Mouse (Mus musculus) forebrain, embryonic 14.5 days (tissue): ENCODE results near the gene Tarbp1. TPM values are rescaled to one million over a fixed set of nuclear protein-coding genes. Genes with fewer than 3 reads are reported as not detected.
"Not testable (repeated sequence)": the region's sequence is repeated elsewhere in the genome, so short reads cannot be mapped to it uniquely, and the experiment has no call there.

Source experiments
- ATAC-seq: fragments of 200-750 bp; cut with Nextera tagmentation; 2 replicates; pipeline ENCODE4 v1.8.0; 2017; ENCODE audit warnings: mild to moderate bottlenecking, moderate library complexity
- DNase-seq: peaks from one replicate; pipeline ENCODE4 v3.0.0-alpha.2; 2015; ENCODE audit warnings: low spot score
- H3K27ac ChIP-seq: fragments of 300-500 bp; sonication (generic); 2 replicates; pipeline ENCODE4 v1.5.1; 2014; ENCODE audit warnings: low read depth, mild to moderate bottlenecking, control low read depth, low read length, moderate library complexity
- H3K27me3 ChIP-seq: fragments of 300-500 bp; sonication (generic); replicated peaks from 2 replicates; pipeline ENCODE4 v1.6.1; 2014; ENCODE audit warnings: low read length, control low read depth, mixed read lengths; ENCODE audit not compliant: control insufficient read depth, insufficient read depth
- H3K36me3 ChIP-seq: fragments of 300-500 bp; sonication (generic); 2 replicates; pipeline ENCODE4 v1.6.1; 2014; ENCODE audit warnings: low read length, control low read depth; ENCODE audit not compliant: control insufficient read depth, insufficient read depth
- H3K4me1 ChIP-seq: fragments of 300-500 bp; sonication (generic); 2 replicates; pipeline ENCODE4 v1.6.1; 2014; ENCODE audit warnings: antibody characterized with exemption, low read length, control low read depth; ENCODE audit not compliant: control insufficient read depth, insufficient read depth
- H3K4me2 ChIP-seq: fragments of 300-500 bp; sonication (generic); 2 replicates; pipeline ENCODE4 v1.6.1; 2014; ENCODE audit warnings: mild to moderate bottlenecking, control low read depth, low read length
- H3K4me3 ChIP-seq: fragments of 300-500 bp; sonication (generic); 2 replicates; pipeline ENCODE4 v1.5.1; 2014; ENCODE audit warnings: low read depth, low read length, control low read depth
- H3K9ac ChIP-seq: fragments of 300-500 bp; sonication (generic); 2 replicates; pipeline ENCODE4 v1.6.1; 2014; ENCODE audit warnings: mild to moderate bottlenecking, low read length, control low read depth, moderate library complexity
- H3K9me3 ChIP-seq: fragments of 300-500 bp; sonication (generic); replicated peaks from 2 replicates; pipeline ENCODE4 v1.6.1; 2016; ENCODE audit warnings: low read length, control low read depth, mixed read lengths; ENCODE audit not compliant: control insufficient read depth
- whole genome bisulfite sequencing: fragments of 180-500 bp; shearing (Covaris S2); extraction: QIAGEN DNeasy Blood & Tissue Kit; methylation state at CpG from one replicate; pipeline ENCODE4 v1.1.7; 2014; 5-methylcytosine and 5-hydroxymethylcytosine counted together
- polyA plus RNA-seq: library from polyadenylated mRNA; unstranded; fragments of >200 nt; fragmentation: Nextera tagmentation; extraction: Ambion mirVana; gene quantifications from 2 replicates; pipeline ENCODE4 v1.2.1, GENCODE M21; 2014

Gene Tarbp1
- polyA plus RNA-seq, 1 experiment from 2014 or later, result 1.5 TPM

DNA sequence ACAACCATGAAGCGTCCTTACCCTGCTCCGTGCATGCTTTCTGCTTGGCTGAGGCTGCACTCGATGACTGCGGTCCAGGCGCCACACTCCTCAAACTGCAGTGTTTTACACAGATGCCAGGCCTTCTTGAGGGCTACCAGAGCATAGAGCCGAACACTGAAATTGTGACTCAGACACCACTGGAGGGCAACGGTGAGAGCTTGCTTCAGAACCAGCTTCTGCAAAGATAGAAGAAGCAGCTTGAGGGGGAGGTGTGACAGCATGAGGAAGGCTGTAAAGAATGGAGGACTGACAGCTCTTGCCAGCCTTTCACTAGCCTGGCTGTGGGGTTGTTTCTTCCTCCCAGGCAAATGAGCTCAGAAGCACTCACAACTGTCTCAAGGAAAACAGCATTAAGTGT is 41.0 kb downstream of the Tarbp1 start:
- ATAC-seq (no peak), DNase-seq (peak; percentile 40)
- Histone ChIP-seq H3K9ac (no peak overlapping the region), H3K36me3 (peaks cover 68% of the 10 kb centered on the region), H3K27ac (no peak overlapping the region), H3K27me3 (no peaks in the 10 kb centered on the region), H3K4me1 (no peaks in the 10 kb centered on the region), H3K4me3 (no peak overlapping the region), H3K4me2 (no peak overlapping the region), H3K9me3 (no peaks in the 10 kb centered on the region)
- 91% methylated on average over 7 of the region's 7 CpGs for WGBS

DNA sequence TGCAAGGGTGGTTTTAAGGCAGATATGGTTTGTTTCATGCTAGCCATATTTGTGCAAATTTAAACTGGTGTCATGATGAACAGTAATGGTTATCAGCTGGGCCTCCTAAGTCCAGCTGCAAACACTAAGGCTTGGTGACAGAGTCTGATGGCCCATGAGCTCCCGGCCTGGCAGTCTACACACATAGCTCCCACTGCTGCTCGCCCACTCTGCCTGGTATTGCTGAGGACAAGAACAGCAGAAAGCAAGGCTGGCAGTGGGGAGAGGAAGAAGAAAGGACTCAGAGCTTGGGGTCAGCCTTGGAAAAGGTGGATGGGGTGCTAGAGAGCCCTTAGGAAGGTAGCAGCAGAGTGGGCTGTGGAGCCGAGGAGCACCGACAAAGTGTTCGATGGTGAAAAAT is 45.2 kb downstream of the Tarbp1 start:
- Histone ChIP-seq H3K9me3 (no peaks in the 10 kb centered on the region), H3K4me2 (no peak overlapping the region), H3K27ac (no peak overlapping the region), H3K27me3 (no peaks in the 10 kb centered on the region), H3K9ac (no peak overlapping the region), H3K4me1 (no peaks in the 10 kb centered on the region), H3K36me3 (peaks cover 79% of the 10 kb centered on the region), H3K4me3 (no peak overlapping the region)
- DNase-seq (no peak), ATAC-seq (no peak)
- WGBS, result 93% methylated on average over 5 of the region's 5 CpGs

DNA sequence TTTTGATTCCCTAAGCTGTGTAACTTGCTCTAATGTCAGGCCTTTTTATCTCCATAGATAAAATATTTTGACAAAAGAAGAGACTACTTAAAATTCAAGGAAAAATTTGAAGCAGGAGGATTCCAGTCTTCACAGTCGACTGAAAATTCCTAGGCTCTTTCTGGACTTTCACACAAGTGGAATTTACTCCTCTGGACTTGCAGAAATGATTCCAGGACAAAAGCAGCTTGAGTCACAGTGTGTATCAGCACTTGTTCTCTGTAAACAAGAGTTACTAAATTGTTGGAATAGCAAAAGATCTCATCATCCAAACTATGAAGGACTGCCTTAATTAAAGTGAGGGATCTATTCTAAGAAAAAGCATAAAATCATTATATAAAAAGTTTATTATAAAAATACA is 49.9 kb downstream of the Tarbp1 start:
- Histone ChIP-seq H3K4me1 (peaks cover 5% of the 10 kb centered on the region; the same call in 1 of the 2 replicates), H3K9me3 (no peaks in the 10 kb centered on the region), H3K27me3 (no peaks in the 10 kb centered on the region), H3K4me3 (no peak overlapping the region), H3K9ac (no peak overlapping the region), H3K27ac (no peak overlapping the region), H3K36me3 (peaks cover 52% of the 10 kb centered on the region), H3K4me2 (no peak overlapping the region)
- no peak for ATAC-seq
- DNase-seq, result no peak
- 74% methylated on average over 1 of the region's 1 CpGs for WGBS

DNA sequence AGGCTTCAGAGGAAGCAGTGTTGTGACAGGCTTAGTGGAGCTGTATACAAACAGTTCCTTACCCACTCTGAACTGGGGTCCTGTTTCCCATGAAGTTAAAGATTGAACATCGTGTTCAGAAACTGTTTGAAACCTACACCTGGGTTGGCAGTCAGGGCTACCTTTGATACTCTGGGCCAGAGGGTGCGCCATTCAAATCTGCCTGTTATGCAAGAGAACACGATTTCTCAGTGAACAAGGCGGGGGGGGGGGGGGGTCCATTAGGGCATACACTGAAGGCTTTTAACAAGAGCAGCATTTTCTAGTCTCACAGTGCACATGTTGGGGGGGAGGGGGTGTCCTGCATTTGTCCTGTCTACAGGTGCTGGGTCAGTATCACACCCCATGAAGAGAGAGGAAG is 50.7 kb downstream of the Tarbp1 start:
- H3K9ac ChIP-seq, result no peak overlapping the region
- peaks cover 5% of the 10 kb centered on the region; the same call in 1 of the 2 replicates for H3K4me1 ChIP-seq
- no peak overlapping the region for H3K27ac ChIP-seq
- 87% methylated on average over 4 of the region's 4 CpGs for WGBS
- H3K9me3 ChIP-seq, result no peaks in the 10 kb centered on the region
- ATAC-seq (no peak), DNase-seq (no peak)
- peaks cover 44% of the 10 kb centered on the region for H3K36me3 ChIP-seq
- no peak overlapping the region for H3K4me3 ChIP-seq
- no peaks in the 10 kb centered on the region for H3K27me3 ChIP-seq
- no peak overlapping the region for H3K4me2 ChIP-seq

DNA sequence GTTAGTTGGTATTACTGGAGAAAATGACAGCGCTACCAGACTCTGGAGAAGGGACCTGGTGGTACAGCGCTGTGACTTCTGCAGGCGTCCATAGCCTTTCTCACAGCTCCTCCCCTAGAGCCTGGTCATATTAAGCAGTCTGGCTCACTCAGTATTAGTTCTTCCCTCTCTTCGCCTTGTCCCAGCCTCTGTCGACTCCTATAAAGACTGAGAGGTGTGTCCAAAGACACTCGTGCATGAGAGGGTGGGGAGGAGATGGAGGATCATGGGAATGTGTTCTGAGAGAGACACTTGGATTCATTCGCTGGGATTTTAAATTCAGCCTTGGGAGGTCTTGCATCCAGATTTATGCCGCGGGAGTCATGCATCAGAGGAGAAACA is 52.0 kb downstream of the Tarbp1 start:
- peak; percentile 36 for DNase-seq
- H3K27ac ChIP-seq, result peak overlapping the region; percentile 65; the same call in 1 of the 2 replicates
- no peaks in the 10 kb centered on the region for H3K9me3 ChIP-seq
- H3K9ac ChIP-seq, result peak overlapping the region; percentile 82
- H3K27me3 ChIP-seq, result no peaks in the 10 kb centered on the region
- peaks cover 31% of the 10 kb centered on the region for H3K36me3 ChIP-seq
- H3K4me1 ChIP-seq, result peaks cover 5% of the 10 kb centered on the region; the same call in 1 of the 2 replicates
- 8% methylated on average over 9 of the region's 9 CpGs for WGBS
- H3K4me2 ChIP-seq, result peak overlapping the region; percentile 63
- peak overlapping the region; percentile 84 for H3K4me3 ChIP-seq
- peak; percentile 35 for ATAC-seq

DNA sequence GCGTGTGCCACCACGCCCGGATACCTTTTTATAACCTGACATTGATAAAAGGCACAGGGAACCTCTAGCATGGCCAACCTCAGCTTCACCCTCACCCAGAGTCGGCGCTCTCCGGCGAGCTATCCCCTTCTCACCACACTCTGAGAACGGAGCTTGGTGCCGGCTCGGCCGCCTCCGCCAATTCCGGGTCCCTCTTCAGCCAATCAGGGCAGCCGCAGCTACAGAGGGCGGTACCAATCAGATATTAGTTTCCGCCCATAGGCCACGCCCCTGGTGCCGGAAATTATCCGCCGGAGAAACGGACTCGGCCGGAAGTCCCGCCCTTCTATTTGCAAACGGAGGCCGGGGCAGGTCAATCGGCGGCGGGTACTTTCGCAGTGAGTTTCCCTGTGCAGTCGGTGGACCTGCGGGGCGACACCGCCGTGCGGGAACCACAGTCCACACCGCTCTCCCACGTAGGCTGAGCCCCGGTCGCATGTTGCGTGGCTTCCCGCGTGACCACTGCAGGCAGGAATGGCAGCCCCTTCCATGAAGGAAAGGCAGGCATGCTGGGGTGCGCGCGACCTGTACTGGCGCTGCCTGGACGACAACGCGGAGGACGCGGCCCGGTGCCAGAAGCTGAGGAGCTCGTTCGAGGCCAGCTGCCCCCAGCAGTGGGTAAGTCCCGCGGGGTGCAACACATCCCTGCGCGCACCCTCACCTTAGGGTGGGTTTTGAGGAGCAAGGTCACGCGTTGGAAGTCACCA is 52.5 kb downstream of the Tarbp1 start, which contains the start of gene Coa6:
Gene Coa6, plus strand, starts transcription at position 342 of the 746 bp plus-strand sequence.
- ATAC-seq, result peak; percentile 99
- peaks cover 26% of the 10 kb centered on the region for H3K36me3 ChIP-seq
- H3K9me3 ChIP-seq, result no peaks in the 10 kb centered on the region
- DNase-seq, result peak; percentile 99
- H3K4me3 ChIP-seq, result peak within 1 kb of the TSS; percentile 84
- H3K9ac ChIP-seq, result peak within 1 kb of the TSS; percentile 82
- peaks cover 5% of the 10 kb centered on the region; the same call in 1 of the 2 replicates for H3K4me1 ChIP-seq
- H3K4me2 ChIP-seq, result peak within 1 kb of the TSS; percentile 63
- WGBS, result under 1% methylated on average over 61 of the region's 61 CpGs
- no peaks in the 10 kb centered on the region for H3K27me3 ChIP-seq
- peak within 1 kb of the TSS; percentile 65 for H3K27ac ChIP-seq

DNA sequence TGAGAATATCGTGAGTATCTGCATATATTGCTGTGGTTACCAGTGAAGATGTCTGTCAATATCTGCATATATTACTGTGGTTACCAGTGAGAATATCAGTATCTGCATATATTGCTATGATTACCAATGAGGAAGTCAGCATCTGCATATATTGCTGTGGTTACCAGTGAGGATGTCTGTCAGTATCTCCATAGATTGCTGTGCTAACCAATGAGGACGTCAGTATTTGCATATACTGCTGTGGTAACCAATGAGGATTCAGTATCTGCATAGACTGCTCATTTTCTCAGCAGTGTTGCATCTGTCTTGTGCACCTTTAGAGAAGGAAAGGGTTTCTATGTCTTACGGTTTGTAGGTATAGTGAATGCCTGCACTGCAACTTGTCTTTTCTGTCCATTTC is 54.0 kb downstream of the Tarbp1 start:
- peaks cover 11% of the 10 kb centered on the region for H3K36me3 ChIP-seq
- no peak overlapping the region for H3K9ac ChIP-seq
- ATAC-seq, result no peak
- no peak overlapping the region for H3K4me2 ChIP-seq
- H3K4me3 ChIP-seq, result no peak overlapping the region
- no peak for DNase-seq
- H3K27ac ChIP-seq, result no peak overlapping the region
- H3K9me3 ChIP-seq, result no peaks in the 10 kb centered on the region
- H3K4me1 ChIP-seq, result peaks cover 5% of the 10 kb centered on the region; the same call in 1 of the 2 replicates
- no peaks in the 10 kb centered on the region for H3K27me3 ChIP-seq
- WGBS, result 76% methylated on average over 3 of the region's 3 CpGs

DNA sequence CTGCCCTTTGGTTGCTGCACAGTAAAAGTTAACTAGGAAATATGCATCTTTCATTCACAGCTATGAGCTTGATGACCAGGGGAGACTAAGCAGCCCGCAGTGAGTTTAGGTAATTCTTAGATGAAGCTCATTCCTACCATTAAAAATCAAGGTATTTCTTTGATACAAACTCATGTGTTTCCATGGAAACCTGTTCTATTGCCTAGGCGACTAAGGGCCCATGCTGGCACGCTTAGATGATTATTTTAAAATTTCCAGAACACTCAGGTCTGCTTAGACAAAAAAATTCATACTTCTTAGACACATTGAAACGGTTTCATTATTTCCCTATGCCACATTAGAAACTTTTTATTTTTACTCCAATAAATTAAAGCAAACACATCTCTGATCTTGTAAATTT is 69.8 kb downstream of the Tarbp1 start:
- no peaks in the 10 kb centered on the region for H3K4me1 ChIP-seq
- no peaks in the 10 kb centered on the region for H3K9me3 ChIP-seq
- WGBS, result 68% methylated on average over 4 of the region's 4 CpGs
- no peaks in the 10 kb centered on the region for H3K36me3 ChIP-seq
- no peak for ATAC-seq
- H3K27me3 ChIP-seq, result no peaks in the 10 kb centered on the region
- H3K9ac ChIP-seq, result no peak overlapping the region
- DNase-seq, result peak; percentile 24
- H3K27ac ChIP-seq, result no peak overlapping the region
- no peak overlapping the region for H3K4me3 ChIP-seq
- H3K4me2 ChIP-seq, result no peak overlapping the region

DNA sequence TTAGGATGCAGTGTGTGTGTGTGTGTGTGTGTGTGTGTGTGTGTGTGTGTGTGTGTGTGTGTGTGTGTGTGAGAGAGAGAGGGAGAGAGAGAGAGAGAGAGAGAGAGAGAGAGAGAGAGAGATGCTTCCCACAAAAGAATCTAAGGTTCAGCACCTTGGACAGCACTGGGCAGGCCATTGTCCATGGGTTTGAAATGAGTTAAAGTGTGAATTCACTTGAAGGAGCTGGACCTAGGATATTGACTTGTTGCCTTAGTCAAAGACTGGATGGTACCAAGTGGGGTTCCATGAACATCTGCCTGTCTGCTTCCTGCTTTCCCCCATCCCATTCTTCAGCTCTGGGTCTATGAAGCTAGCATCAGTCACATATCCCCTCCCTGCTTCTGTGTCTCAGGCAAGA is 70.3 kb downstream of the Tarbp1 start:
- ATAC-seq, H3K27ac ChIP-seq, H3K4me2 ChIP-seq, H3K4me1 ChIP-seq, DNase-seq, H3K4me3 ChIP-seq, H3K9me3 ChIP-seq, H3K36me3 ChIP-seq, H3K9ac ChIP-seq, H3K27me3 ChIP-seq: not testable (repeated sequence)
